Mouse (Mus musculus): ENCODE data around the gene Atg4c. TPM values are rescaled to one million over a fixed set of nuclear protein-coding genes. Genes with fewer than 3 reads are reported as not detected.

Atg4c gene
- 1 to 10 TPM; 5.3 to 5.5 TPM for total RNA-seq (2021)

DNA sequence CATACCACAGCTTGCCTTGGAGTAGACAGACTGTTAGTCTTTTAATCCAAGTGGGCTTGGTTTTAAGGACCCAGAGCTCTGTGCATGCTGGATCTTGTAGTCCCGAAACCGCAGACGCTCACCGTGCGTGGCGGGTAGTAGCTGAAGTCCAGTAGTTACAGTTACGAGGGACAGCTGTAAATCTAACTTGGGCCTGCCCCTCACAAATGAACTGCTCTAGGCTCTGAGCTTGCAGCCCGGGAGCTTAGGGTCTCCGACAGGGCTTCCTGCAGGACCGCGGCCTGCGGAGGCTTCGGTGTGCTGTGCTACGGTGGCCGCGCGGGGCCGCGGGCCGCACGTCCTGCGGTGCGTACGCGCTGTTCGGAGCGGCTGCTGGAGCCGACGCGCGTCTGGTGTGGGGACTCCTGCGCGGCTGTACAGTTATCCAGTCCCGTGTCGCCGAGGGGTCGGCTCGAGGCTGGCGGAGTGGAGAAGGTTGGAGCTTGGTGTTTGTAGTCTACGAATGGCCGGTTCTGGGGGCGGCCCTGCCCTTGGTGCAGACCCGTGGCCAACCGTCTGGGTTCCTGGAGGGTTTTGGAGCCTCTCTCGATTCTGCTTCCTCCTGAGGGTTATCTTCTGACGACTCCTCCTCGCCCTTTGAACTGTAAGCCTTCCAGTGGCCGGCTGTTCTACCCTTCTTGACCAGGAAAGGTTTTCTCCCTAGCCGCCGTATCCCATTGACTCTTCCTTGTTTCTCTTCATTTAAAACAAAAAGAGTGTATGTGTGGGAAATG, at the start of gene Atg4c:
Gene Atg4c (plus strand): TSS at position 125 of the 773 bp plus-strand sequence.
- peak; percentile 80 for DNase-seq

DNA sequence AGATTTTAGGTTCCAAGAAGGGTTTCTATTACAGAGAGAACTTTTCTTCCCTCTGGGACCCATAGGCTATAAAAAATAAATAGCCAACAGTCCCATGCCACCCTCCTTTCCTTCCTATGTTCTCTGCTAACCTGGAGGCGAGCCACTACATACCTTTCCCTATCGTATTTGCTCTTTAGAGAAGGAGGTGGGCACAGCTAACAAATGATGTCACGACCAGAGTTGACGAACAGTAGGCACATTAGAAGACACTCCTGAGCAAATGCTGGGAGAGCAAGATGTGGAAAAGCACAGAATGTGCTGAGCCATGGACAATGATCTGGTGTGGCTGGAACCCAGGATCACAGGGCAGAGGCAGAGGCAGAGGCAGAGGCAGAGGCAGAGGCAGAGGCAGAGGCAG, 42.3 kb upstream of the Atg4c start:
- DNase-seq, result no peak

DNA sequence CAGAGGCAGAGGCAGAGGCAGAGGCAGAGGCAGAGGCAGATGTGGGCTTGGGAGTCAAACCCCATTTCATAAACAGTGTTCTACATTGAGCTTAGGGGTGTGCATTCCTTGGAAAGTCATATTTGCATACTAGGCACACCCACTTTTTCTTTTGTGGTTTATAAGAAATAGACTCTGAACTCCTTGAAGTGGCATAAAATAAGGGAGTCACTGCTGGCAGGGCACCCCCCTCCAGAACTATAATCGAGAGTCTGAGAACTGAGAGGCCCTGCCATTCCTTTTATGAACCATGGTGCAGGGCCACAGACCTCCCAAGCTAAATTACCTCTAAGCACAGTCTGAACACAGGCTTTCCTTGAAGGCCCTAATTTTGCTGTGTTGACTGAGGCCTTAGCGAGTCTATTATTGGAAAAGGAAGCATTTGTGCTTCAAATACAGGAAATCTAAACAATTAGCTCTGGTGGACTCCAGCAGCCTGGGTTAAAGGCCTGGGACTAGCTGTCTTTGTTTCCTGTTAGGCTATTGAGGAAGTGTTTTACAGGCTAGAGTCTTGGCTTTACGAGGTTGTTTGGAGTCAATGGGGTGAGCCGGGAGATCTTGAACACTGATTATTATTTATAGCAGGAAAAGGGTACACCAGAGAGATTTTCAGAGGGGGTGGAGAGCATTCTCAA, 41.7 kb upstream of the Atg4c start:
- no peak for DNase-seq

DNA sequence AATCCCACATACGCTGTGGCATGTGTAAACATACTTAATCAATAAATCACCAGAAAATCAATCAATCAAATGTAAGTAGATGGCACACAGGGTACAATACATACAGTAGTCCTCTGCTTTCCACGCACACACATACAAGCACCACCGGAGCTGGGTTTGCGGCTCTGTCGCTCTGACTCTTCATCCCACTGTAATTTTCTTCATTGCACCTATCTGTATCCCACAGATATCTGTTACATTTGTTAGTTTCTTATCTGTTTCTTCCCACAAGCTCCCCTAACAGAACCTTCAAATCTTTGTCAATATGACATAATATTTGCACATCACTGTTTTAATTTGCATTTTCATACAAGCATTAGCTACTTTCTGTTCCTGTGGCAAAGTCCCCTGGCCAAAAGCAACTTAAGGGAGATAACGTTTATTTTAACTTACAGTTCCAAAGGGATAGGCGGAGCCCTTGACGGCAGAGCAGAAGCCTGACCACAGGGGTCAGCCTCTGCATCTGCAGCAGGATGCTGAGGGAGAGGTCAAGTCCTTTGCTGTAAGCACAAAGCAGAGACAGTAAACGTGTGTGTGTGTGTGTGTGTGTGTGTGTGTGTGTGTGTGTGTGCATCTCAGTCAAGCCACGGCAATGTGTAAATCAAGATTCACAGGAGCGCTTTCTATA, 37.0 kb upstream of the Atg4c start:
- no peak for DNase-seq

DNA sequence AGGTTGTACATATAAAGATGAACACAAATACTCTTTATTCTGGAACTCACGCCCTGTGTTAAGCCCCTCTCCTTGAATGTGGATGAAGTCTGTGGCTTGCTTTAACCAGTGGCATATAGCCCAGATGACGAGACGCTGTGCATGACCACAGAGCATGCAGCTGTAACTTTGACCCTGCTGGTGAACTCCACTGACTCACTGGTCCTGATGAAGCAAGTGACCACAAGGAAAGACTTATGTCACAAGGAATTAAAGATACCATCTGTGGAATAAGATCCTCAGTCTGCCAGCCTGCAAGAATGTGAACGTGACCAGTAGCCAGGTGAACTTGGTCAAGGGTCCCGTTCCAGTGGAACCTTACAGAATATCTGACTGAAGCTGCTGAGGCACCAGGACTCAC, 35.2 kb upstream of the Atg4c start:
- no peak for DNase-seq

DNA sequence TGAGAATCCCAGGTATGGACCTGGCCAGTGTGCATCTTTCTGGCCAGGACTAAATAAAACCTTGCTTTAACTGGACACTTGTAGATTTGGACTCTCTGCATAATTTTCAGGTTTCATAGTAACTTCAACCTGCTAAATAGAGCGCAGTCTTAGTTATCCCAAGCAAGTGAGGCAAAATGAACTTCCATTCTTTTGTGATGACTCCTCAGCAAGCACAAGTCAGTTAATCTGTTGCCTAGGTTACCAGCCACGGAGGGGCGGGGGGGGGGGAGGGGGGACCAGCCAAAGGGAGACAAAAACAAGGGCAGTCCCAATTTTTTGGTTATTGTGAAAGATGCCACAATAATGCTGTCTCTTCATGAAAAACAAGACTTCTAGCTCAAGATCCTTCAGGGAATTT, 33.3 kb upstream of the Atg4c start:
- DNase-seq, result no peak

DNA sequence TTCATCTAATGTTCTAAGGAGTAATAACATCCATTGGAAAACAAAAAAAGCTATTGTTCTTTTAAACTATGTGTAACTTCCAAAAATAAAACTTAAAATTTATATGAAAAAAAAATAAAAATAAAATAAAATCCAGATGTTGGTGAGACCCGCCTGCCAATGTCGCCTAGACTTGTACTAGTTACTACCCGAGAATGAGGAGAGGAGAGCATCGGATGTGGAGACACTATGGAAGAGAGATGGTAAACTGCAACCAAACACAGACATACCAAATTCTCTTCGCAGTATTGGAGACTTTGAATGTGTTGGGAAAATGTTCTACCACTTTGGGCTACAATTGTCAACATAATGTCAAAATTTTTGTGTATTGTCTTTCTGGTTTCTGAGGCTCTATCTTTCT, 32.8 kb upstream of the Atg4c start:
- DNase-seq, result no peak

DNA sequence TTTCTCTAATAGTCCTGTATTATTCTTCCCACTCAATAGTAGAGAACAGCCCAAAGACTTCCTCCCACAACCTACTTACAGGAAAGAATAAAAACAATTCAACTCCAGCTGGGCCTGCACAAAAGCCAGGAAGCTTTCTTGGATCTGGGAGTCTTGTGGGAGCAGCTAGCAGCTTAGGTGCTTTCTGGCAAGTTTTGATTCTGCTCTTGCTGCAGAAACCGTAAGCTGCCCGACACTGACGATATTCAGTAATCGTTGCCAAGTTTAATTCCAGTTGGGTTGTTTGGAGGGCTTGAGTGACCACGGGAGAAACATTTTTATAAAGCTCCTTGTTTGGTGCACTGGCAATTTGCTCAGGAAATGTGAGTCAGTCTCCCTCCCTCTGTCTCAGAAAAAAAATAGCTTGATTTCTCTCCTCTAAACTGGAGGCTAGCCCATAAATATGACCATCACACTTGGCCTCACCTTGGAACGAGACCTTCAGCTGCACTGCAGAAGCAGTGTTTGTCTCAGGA, 32.2 kb upstream of the Atg4c start:
- peak; percentile 20 for DNase-seq

DNA sequence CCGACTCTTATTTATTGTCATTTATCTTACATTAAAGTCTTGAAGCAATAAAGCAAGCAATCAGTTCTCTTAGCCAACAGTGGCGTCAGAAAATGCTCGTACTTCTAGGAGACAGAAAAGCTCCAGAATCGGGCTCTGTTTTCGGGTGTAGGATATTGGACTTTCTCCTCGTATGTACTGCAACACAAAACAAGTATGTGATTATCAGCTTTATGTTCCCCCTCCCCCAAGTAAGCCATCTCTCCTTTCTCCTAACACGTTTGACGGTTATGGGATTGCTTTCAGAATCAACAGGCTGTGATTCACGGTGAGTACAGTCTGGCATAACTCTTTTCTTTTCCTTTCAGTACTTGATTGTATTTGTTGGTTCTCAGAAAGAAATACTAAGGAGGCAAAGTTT, 30.7 kb upstream of the Atg4c start:
- no peak for DNase-seq

DNA sequence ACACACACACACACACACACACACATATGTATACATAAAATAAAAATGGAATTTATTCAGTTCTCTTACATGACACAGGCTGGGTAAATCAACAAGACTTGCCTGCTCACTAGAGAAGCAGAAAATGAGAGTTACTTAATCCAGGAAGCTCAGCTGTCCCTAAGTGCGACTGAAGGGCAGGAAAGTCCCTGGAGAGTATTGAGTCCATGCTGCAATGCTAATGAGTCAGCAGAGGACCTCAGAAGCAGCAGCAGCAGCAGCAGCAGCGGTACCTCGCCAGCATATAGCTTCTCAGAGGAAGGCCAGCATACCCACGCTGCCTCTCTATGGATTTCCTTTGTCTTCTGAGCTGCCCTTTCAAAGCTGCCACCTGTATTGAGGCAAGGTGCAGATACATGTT, 30.2 kb upstream of the Atg4c start:
- no peak for DNase-seq

DNA sequence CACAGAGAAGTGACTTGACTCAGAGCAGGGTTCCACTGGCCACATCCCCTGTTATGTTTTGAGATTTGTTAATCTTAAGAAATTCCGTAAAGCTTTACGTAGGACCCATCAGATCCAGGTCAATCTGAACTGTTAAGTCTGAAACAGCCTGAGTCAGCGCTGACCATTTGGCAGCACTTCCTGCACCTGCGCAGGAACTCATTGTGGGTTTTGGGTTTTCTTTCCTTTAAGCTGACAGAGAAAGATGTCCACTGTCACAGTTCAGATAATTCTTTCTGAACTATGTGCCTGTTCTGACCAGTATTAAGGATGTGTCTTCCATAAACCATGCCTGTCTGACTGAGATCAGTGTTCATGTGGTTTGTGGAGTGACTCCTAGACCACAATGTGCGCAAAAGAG, 24.9 kb upstream of the Atg4c start:
- no peak for DNase-seq

DNA sequence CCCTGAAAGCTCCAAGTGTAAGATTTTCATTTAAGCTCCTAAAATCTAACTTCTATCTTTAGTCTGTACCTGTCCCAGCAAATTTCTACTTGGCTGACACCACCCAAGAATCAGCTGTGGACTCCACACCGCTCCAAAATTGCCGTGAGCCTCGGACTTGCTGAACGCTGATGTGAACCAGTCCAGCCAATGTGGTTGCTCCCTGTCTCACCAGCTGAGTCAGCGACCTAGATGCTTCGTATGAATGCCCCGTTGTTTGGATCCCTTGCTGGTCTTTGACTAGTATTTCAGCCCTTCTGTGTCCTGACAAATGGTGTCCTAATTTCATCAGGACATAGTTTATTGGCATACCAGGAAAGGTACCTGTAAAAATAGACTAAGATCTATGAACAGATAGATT, 19.5 kb upstream of the Atg4c start:
- no peak for DNase-seq

DNA sequence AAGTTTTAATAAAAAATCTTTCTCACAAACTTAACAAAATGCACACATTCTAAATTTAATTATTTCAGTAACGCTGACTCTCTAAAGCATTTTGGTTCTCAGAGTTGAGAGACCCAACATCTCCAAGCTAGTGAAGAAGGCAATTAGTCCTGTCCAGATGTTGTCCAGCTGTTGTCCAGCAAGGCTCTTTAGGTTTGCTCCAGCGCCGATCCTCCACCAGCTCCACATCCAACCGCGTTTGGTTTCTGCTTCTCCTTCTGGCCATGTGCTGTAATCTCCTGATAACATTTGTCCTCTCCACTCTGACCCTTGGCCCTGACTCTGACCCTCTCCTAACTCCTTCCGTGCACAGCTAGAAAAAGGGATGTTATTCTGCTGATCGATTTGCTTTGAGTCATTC, 16.9 kb upstream of the Atg4c start:
- DNase-seq, result peak; percentile 20

DNA sequence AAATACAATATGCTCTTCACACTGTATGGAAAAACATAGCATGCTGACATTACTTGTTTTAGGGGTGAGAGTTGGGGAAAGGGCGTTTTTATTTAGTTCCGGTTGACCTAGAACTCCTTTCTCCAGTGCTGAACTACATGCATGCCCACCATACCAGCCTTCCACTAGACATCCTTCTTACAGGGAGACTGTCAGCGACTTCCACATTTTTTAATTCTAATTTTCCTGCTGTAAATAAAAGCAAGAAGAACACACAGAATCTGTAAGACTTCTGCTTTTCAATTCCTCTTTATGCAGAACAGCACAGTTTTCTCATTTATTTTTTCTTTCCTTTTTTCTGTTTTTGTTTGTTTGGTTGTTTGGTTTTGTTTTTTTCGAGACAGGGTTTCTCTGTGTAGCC, 16.5 kb upstream of the Atg4c start:
- no peak for DNase-seq

DNA sequence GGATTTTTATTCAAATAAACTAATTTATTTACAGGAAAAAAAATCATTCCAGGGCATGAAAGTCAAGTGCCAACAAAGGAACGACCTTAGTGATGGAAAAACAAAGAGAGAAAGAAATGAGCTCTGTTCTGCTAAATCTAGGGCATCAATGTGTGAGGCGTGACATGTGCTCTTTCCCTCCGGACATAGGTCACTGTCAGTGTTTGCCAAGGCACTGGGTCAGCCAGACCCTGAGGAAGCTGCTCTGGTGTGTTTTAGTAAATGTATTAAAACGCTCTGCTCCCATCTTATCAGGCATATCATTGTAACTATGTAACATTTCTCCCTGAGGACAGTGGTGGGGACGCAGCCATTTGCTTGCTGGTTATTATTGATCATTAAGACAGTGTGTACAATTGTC, 14.9 kb upstream of the Atg4c start:
- DNase-seq, result no peak

DNA sequence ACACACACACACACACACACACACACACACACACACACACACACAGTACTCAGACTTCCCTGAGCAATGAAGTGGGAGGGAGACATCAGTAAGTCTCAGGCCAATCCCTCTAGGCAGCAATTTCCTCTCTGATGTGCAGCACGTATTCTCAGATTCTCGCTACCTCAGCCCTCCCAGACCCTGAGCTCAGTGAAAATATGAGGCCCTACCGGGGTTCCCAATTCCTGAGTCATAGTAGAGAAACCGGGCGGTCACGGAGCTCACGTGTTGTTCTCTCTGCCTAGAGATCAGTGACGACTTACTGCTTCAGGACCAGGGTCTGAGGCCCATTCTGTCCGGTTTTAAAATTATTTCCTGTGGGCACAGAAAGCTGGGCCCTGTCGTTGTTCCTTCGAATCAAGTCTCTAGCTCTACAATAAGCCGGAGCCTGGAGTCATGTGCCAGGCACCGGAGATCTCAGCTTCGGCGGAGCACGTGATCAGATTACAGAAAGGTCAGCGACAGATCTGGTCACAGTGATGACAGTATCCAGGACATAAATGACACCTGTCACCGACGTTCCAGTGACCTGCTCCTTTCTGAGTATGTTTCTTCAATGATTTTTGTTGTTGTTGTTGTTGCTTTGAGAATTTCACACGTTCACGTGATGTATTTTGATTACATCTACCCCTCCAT, 14.2 kb upstream of the Atg4c start:
- no peak for DNase-seq

DNA sequence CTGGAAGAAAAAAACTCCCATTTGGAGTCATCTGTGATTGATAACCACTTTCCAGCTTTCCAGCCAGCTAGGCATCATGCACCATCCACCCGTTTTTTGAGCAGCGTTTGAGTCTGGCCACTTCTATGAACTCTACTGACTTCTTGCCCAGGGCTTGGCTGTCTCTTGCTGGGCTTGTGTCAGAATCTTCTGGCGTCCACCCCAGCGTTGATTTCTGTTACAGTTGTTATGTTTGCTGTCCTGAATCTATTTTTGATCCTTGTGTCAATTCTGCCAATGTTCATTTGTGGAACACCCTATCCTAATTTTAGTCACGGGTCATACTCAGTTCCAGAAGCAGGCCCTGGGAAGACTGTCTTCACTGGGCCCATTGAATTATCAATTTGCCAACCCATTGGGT, 12.8 kb upstream of the Atg4c start:
- peak; percentile 66 for DNase-seq

DNA sequence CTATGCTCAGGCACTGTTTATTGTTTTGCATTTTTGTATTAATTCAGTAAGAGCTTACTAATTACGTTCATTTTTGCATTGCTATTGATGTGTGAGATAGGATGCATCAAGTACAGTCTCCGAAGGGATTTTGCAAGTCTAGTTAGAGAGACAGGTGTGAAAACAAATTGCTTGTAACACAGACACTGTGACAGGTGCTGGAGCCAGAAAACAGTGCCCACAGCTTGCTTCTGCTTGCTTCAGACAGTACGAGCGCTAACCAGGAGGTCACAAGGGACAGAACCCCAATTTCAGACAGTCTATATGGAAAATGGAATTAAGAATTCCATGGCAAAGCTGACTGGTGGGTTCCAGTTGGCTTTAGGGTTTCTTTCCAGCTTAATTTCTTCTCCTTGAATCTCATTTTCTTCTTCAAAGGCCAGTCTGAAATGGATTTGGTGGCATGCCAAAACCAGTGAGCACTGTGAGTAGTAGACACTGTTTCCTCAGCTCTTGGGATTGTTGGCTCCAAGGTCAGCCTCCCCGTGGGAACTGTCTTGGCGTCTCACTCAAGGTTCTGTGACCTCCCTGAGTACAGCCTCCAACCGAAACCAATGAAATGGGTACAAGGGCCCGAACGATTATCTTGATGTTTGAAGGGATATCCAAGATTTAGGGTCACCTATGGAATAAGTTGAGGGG, 11.9 kb upstream of the Atg4c start:
- no peak for DNase-seq

DNA sequence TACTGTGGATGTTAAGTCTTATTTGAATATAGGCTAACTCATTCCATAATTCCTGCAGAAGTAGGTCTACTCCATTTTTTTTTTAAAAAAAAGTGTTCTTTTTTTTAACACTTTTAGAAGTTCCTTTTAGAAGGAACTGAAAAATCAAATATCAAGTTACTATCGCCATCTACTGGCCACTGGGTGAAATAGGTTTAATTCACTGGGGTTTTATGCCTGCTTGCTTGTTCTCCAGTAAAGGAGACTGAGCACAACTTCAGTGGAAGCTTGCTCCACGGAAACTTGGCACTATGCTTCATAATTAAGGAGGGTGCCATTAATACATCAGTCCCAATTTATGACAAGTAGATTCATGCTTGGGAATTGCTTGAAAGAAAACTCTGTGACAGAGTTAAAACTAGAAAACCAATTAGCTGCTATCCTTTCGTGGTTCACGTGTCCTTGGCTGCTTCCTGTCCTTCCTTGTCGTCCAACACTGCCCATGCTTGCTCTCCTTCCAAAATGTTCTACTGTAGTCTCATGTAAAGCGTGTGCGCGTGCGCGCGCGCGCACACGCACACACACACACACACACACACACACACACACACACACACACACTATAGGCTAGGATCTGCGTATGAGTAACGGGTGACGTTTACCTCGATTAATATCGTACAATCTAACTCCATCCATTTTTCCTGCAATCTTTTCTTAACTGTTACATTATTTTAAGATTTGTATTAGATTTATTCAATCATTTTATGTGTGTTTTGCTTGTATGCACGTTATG, 10.9 kb upstream of the Atg4c start:
- no peak for DNase-seq

DNA sequence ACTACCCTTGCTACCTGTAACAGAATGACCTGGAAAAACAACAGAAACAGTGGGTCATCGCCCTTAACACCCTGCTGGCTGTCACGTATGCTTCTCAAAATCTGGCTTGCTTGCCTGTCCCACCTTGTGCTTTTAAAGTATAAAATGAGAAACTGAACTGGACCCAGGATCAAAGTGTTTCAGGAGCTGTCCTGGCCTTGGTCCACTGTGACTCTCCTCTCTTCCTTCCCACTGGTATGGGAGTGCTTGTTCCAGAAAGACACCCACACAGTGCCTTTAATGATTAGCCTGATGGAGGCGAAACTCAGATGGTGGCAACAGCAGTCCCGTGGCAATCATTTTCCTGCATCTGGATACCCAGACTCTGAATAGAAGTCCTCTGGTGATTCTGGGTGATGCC, 9.1 kb upstream of the Atg4c start:
- no peak for DNase-seq

DNA sequence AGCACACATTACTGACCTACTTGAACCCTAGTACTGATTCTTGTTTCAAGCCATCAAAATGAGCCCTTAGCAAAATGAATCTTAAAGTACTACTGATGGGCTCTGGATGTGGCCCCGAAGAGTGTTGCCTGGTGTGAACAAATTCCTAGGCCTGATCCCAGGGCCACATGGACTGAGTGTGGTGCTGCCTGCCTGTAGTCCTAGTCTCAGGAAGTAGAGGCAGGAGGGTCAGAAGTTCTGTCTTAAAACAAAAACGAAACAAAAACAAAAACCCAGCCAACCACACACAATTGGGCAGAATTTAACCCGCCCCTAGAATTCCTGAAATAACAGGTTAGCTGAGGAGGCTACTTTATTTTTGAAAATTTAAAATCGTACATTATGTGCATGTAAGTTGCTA, 8.4 kb upstream of the Atg4c start:
- DNase-seq, result no peak

Data from heart, postnatal 4 days (tissue).